Mouse (Mus musculus): Measurements from ENCODE around the gene Prpf8. TPM values are rescaled to one million over a fixed set of nuclear protein-coding genes. Genes with fewer than 3 reads are reported as not detected.
"Not testable (repeated sequence)": the region's sequence is repeated elsewhere in the genome, so short reads cannot be mapped to it uniquely, and the experiment has no call there.

Prpf8 gene
- polyA plus RNA-seq, 1 experiment from 2014 or later, result 86.6 TPM

- H3K4me2 ChIP-seq (replicated peaks; ENCODE audit: low read depth, low read length), result no peak overlapping the region
- no peak overlapping the region for H3K4me3 ChIP-seq (ENCODE audit: low read depth, low read length)
- H3K27ac ChIP-seq (ENCODE audit: low read depth, low read length), result no peak overlapping the region
- no peaks in the 10 kb centered on the region for H3K27me3 ChIP-seq (ENCODE audit: control insufficient read depth, insufficient read depth, low read length)
- H3K9me3 ChIP-seq (ENCODE audit: control insufficient read depth, low read length), result no peaks in the 10 kb centered on the region
- DNase-seq (ENCODE audit: low spot score), result no peak
- WGBS, result 90% methylated on average over 7 of the region's 7 CpGs
- ATAC-seq (ENCODE audit: low FRiP score), result no peak
- no peak overlapping the region for H3K9ac ChIP-seq (ENCODE audit: low read depth, low read length)
- H3K4me1 ChIP-seq (replicated peaks; ENCODE audit: control insufficient read depth, insufficient read depth, low read length), result peaks cover 4% of the 10 kb centered on the region; the same call in 1 of the 2 replicates
- H3K36me3 ChIP-seq (ENCODE audit: control insufficient read depth, insufficient read depth, low read length), result 0 out of 2 replicates have a peak, but pooled peaks cover 2% of the 10 kb centered on the region
Measured at GRCm38 (mm10) chr11:75449695-75450094, 36.9 kb upstream of the Prpf8 start.

- H3K4me3 ChIP-seq (ENCODE audit: low read depth, low read length), result no peak overlapping the region
- ATAC-seq (ENCODE audit: low FRiP score), result no peak
- 0 out of 2 replicates have a peak, but pooled peaks cover 2% of the 10 kb centered on the region for H3K36me3 ChIP-seq (ENCODE audit: control insufficient read depth, insufficient read depth, low read length)
- 89% methylated on average over 8 of the region's 8 CpGs for WGBS
- no peaks in the 10 kb centered on the region for H3K9me3 ChIP-seq (ENCODE audit: control insufficient read depth, low read length)
- H3K4me1 ChIP-seq (replicated peaks; ENCODE audit: control insufficient read depth, insufficient read depth, low read length), result peaks cover 4% of the 10 kb centered on the region; the same call in 1 of the 2 replicates
- no peaks in the 10 kb centered on the region for H3K27me3 ChIP-seq (ENCODE audit: control insufficient read depth, insufficient read depth, low read length)
- no peak overlapping the region for H3K4me2 ChIP-seq (replicated peaks; ENCODE audit: low read depth, low read length)
- no peak overlapping the region for H3K9ac ChIP-seq (ENCODE audit: low read depth, low read length)
- no peak for DNase-seq (ENCODE audit: low spot score)
- H3K27ac ChIP-seq (ENCODE audit: low read depth, low read length), result no peak overlapping the region
Measured at GRCm38 (mm10) chr11:75450304-75450908, 36.2 kb upstream of the Prpf8 start.

- no peak for DNase-seq (ENCODE audit: low spot score)
- Histone ChIP-seq H3K4me1 (replicated peaks; ENCODE audit: control insufficient read depth, insufficient read depth, low read length) (peaks cover 4% of the 10 kb centered on the region; the same call in 1 of the 2 replicates), H3K27me3 (ENCODE audit: control insufficient read depth, insufficient read depth, low read length) (no peaks in the 10 kb centered on the region), H3K9me3 (ENCODE audit: control insufficient read depth, low read length) (no peaks in the 10 kb centered on the region), H3K9ac (ENCODE audit: low read depth, low read length) (no peak overlapping the region), H3K36me3 (ENCODE audit: control insufficient read depth, insufficient read depth, low read length) (0 out of 2 replicates have a peak, but pooled peaks cover 2% of the 10 kb centered on the region), H3K27ac (ENCODE audit: low read depth, low read length) (no peak overlapping the region), H3K4me3 (ENCODE audit: low read depth, low read length) (no peak overlapping the region), H3K4me2 (replicated peaks; ENCODE audit: low read depth, low read length) (no peak overlapping the region)
- 87% methylated on average over 15 of the region's 15 CpGs for WGBS
- no peak for ATAC-seq (ENCODE audit: low FRiP score)
Measured at GRCm38 (mm10) chr11:75450936-75451335, 35.7 kb upstream of the Prpf8 start.

- no peak overlapping the region for H3K4me3 ChIP-seq (ENCODE audit: low read depth, low read length)
- H3K4me2 ChIP-seq (replicated peaks; ENCODE audit: low read depth, low read length), result no peak overlapping the region
- ATAC-seq (ENCODE audit: low FRiP score) (no peak), DNase-seq (ENCODE audit: low spot score) (no peak)
- H3K9ac ChIP-seq (ENCODE audit: low read depth, low read length), result no peak overlapping the region
- no peaks in the 10 kb centered on the region for H3K27me3 ChIP-seq (ENCODE audit: control insufficient read depth, insufficient read depth, low read length)
- 89% methylated on average over 8 of the region's 8 CpGs for WGBS
- H3K36me3 ChIP-seq (ENCODE audit: control insufficient read depth, insufficient read depth, low read length), result 0 out of 2 replicates have a peak, but pooled peaks cover 2% of the 10 kb centered on the region
- H3K9me3 ChIP-seq (ENCODE audit: control insufficient read depth, low read length), result no peaks in the 10 kb centered on the region
- H3K4me1 ChIP-seq (replicated peaks; ENCODE audit: control insufficient read depth, insufficient read depth, low read length), result peaks cover 4% of the 10 kb centered on the region; the same call in 1 of the 2 replicates
- H3K27ac ChIP-seq (ENCODE audit: low read depth, low read length), result no peak overlapping the region
Measured at GRCm38 (mm10) chr11:75452081-75452480, 34.5 kb upstream of the Prpf8 start.

- no peak overlapping the region for H3K9ac ChIP-seq (ENCODE audit: low read depth, low read length)
- DNase-seq (ENCODE audit: low spot score), result no peak
Measured at GRCm38 (mm10) chr11:75452812-75453557, 33.6 kb upstream of the Prpf8 start.

GRCm38 (mm10) chr11:75453991-75454930, 32.4 kb upstream of the Prpf8 start, which contains the start of gene Wdr81:
Wdr81 (minus strand) TSS chr11:75454717.
- Histone ChIP-seq H3K27ac (ENCODE audit: low read depth, low read length) (peak within 1 kb of the TSS; percentile 14; the same call in 1 of the 2 replicates), H3K9me3 (ENCODE audit: control insufficient read depth, low read length) (no peaks in the 10 kb centered on the region), H3K9ac (ENCODE audit: low read depth, low read length) (peak within 1 kb of the TSS; percentile 59), H3K36me3 (ENCODE audit: control insufficient read depth, insufficient read depth, low read length) (no peaks in the 10 kb centered on the region), H3K27me3 (ENCODE audit: control insufficient read depth, insufficient read depth, low read length) (no peaks in the 10 kb centered on the region), H3K4me2 (replicated peaks; ENCODE audit: low read depth, low read length) (peak within 1 kb of the TSS; percentile 97), H3K4me3 (ENCODE audit: low read depth, low read length) (peak within 1 kb of the TSS; percentile 50), H3K4me1 (replicated peaks; ENCODE audit: control insufficient read depth, insufficient read depth, low read length) (peaks cover 4% of the 10 kb centered on the region; the same call in 1 of the 2 replicates)
- DNase-seq (ENCODE audit: low spot score), result peak; percentile 89
- 3% methylated on average over 56 of the region's 56 CpGs for WGBS
- ATAC-seq (ENCODE audit: low FRiP score), result peak; percentile 93

More at GRCm38 (mm10) chr11:75452812-75453557, 33.6 kb upstream of the Prpf8 start:
- Histone ChIP-seq H3K4me1 (replicated peaks; ENCODE audit: control insufficient read depth, insufficient read depth, low read length) (peaks cover 4% of the 10 kb centered on the region; the same call in 1 of the 2 replicates), H3K27me3 (ENCODE audit: control insufficient read depth, insufficient read depth, low read length) (no peaks in the 10 kb centered on the region), H3K9me3 (ENCODE audit: control insufficient read depth, low read length) (no peaks in the 10 kb centered on the region), H3K4me2 (replicated peaks; ENCODE audit: low read depth, low read length) (no peak overlapping the region), H3K36me3 (ENCODE audit: control insufficient read depth, insufficient read depth, low read length) (no peaks in the 10 kb centered on the region), H3K27ac (ENCODE audit: low read depth, low read length) (no peak overlapping the region), H3K4me3 (ENCODE audit: low read depth, low read length) (no peak overlapping the region)
- 92% methylated on average over 31 of the region's 31 CpGs for WGBS
- no peak for ATAC-seq (ENCODE audit: low FRiP score)

- Histone ChIP-seq H3K9me3 (ENCODE audit: control insufficient read depth, low read length) (no peaks in the 10 kb centered on the region), H3K36me3 (ENCODE audit: control insufficient read depth, insufficient read depth, low read length) (no peaks in the 10 kb centered on the region), H3K27me3 (ENCODE audit: control insufficient read depth, insufficient read depth, low read length) (no peaks in the 10 kb centered on the region), H3K4me1 (replicated peaks; ENCODE audit: control insufficient read depth, insufficient read depth, low read length) (peaks cover 6% of the 10 kb centered on the region), H3K9ac (ENCODE audit: low read depth, low read length) (peak overlapping the region; percentile 59; the same call in 1 of the 2 replicates), H3K4me2 (replicated peaks; ENCODE audit: low read depth, low read length) (peak overlapping the region; percentile 97), H3K4me3 (ENCODE audit: low read depth, low read length) (peak overlapping the region; percentile 50), H3K27ac (ENCODE audit: low read depth, low read length) (peak overlapping the region; percentile 14; the same call in 1 of the 2 replicates)
- no peak for ATAC-seq (ENCODE audit: low FRiP score)
- no peak for DNase-seq (ENCODE audit: low spot score)
- 78% methylated on average over 10 of the region's 10 CpGs for WGBS
Measured at GRCm38 (mm10) chr11:75455041-75455736, 31.4 kb upstream of the Prpf8 start.

- not testable (repeated sequence) for H3K9me3 ChIP-seq (ENCODE audit: control insufficient read depth, low read length); H3K27ac ChIP-seq (ENCODE audit: low read depth, low read length); H3K9ac ChIP-seq (ENCODE audit: low read depth, low read length); H3K36me3 ChIP-seq (ENCODE audit: control insufficient read depth, insufficient read depth, low read length); H3K4me2 ChIP-seq (replicated peaks; ENCODE audit: low read depth, low read length); H3K4me1 ChIP-seq (replicated peaks; ENCODE audit: control insufficient read depth, insufficient read depth, low read length); ATAC-seq (ENCODE audit: low FRiP score); DNase-seq (ENCODE audit: low spot score); H3K4me3 ChIP-seq (ENCODE audit: low read depth, low read length); H3K27me3 ChIP-seq (ENCODE audit: control insufficient read depth, insufficient read depth, low read length)
- WGBS, result 86% methylated on average over 2 of the region's 2 CpGs
Measured at GRCm38 (mm10) chr11:75455971-75456370, 30.6 kb upstream of the Prpf8 start.
